Mouse (Mus musculus): Measurements from ENCODE around the gene Dlg2. TPM values are rescaled to one million over a fixed set of nuclear protein-coding genes. Genes with fewer than 3 reads are reported as not detected.
A peak's percentile ranks its signal among the peaks of the same experiment; 100 is the strongest.

The Dlg2 gene
- polyA plus RNA-seq, 1 experiment from 2014 or later = 28.3 TPM

- Histone ChIP-seq H3K27ac (ENCODE audit: low read depth, low read length) (no peak overlapping the region), H3K4me2 (ENCODE audit: low read length) (no peak overlapping the region), H3K4me1 (ENCODE audit: control insufficient read depth, insufficient read depth, low read depth, low read length) (no peaks in the 10 kb centered on the region), H3K4me3 (ENCODE audit: low read length) (no peak overlapping the region), H3K9me3 (ENCODE audit: control insufficient read depth, low read length) (no peaks in the 10 kb centered on the region), H3K36me3 (ENCODE audit: control insufficient read depth, insufficient read depth, low read length) (no peaks in the 10 kb centered on the region), H3K9ac (ENCODE audit: low read depth, low read length) (no peak overlapping the region), H3K27me3 (replicated peaks; ENCODE audit: control insufficient read depth, insufficient read depth, low read length) (no peaks in the 10 kb centered on the region)
- no peak for ATAC-seq
Measured at GRCm38 (mm10) chr7:91557582-91557981, 1081.1 kb downstream of the Dlg2 start.

DNA sequence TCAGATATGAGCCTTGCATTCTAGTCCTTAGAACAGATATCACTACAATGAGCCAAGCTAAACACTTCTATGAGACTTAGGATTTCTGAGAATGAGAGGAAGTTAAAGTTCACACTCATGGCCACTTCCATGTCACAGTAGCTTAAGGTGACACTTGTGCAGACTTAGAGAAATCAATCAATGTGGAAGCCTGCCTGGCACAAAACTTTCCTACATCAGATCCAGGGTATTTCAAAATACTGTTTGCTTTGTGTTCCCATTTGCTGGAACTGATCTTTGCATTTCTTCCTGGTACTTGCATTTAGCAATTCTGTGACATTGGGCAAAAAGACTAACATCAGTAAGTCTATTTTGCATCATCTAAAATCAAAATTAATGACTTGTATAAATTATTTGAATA, 1091.0 kb downstream of the Dlg2 start:
- H3K4me2 ChIP-seq (ENCODE audit: low read length) = no peak overlapping the region
- ATAC-seq = no peak
- no peak overlapping the region for H3K9ac ChIP-seq (ENCODE audit: low read depth, low read length)
- H3K9me3 ChIP-seq (ENCODE audit: control insufficient read depth, low read length) = no peaks in the 10 kb centered on the region
- H3K27me3 ChIP-seq (replicated peaks; ENCODE audit: control insufficient read depth, insufficient read depth, low read length) = no peaks in the 10 kb centered on the region
- H3K27ac ChIP-seq (ENCODE audit: low read depth, low read length) = no peak overlapping the region
- no peak overlapping the region for H3K4me3 ChIP-seq (ENCODE audit: low read length)
- H3K4me1 ChIP-seq (ENCODE audit: control insufficient read depth, insufficient read depth, low read depth, low read length) = no peaks in the 10 kb centered on the region
- no peaks in the 10 kb centered on the region for H3K36me3 ChIP-seq (ENCODE audit: control insufficient read depth, insufficient read depth, low read length)

DNA sequence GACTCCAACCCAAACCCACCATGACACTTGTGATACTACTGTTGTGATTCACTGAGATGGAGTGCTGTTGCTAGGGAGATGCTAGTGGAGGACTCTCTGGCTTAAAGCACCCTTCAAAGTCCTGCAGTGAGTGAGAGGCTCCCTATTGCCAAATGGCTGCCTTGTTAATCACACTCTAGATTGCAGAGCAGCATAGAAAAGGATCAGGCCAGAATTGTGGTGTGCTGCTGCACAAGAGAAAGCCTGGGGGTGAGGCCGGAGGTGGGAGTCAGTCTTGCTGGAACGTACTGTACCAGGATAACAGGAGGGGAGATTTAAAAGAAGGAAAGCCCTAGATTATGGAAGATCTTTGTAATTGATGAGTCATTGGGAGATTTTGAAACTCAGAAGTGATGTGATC, 1094.5 kb downstream of the Dlg2 start:
- WGBS = 84% methylated on average over 2 of the region's 2 CpGs
- Histone ChIP-seq H3K9me3 (ENCODE audit: control insufficient read depth, low read length) (no peaks in the 10 kb centered on the region), H3K4me3 (ENCODE audit: low read length) (no peak overlapping the region), H3K4me2 (ENCODE audit: low read length) (no peak overlapping the region), H3K27ac (ENCODE audit: low read depth, low read length) (no peak overlapping the region), H3K4me1 (ENCODE audit: control insufficient read depth, insufficient read depth, low read depth, low read length) (no peaks in the 10 kb centered on the region), H3K27me3 (replicated peaks; ENCODE audit: control insufficient read depth, insufficient read depth, low read length) (no peaks in the 10 kb centered on the region), H3K36me3 (ENCODE audit: control insufficient read depth, insufficient read depth, low read length) (no peaks in the 10 kb centered on the region), H3K9ac (ENCODE audit: low read depth, low read length) (no peak overlapping the region)
- no peak for ATAC-seq

DNA sequence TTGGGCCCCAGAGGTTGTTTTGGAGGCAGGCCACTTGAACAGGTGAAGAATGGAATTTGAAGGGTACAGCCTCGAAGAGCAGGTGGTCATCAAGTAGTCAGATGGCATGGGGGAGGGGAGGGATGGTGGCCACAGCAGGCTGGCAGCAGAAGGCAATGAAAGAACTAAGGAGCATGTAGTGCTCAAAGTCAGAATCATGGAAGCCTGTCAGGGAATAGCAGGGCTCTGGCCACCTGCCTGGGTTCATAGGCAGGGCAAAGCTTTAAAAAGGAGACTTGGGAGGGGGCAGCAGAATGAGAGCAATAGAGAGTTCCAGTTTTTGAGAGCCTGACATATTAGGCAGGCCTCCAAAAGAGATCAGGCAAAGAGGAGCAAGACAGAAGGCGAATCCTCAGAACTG, 1096.2 kb downstream of the Dlg2 start:
- Histone ChIP-seq H3K9ac (ENCODE audit: low read depth, low read length) (no peak overlapping the region), H3K36me3 (ENCODE audit: control insufficient read depth, insufficient read depth, low read length) (no peaks in the 10 kb centered on the region), H3K4me1 (ENCODE audit: control insufficient read depth, insufficient read depth, low read depth, low read length) (no peaks in the 10 kb centered on the region), H3K4me2 (ENCODE audit: low read length) (no peak overlapping the region), H3K9me3 (ENCODE audit: control insufficient read depth, low read length) (no peaks in the 10 kb centered on the region), H3K4me3 (ENCODE audit: low read length) (no peak overlapping the region), H3K27me3 (replicated peaks; ENCODE audit: control insufficient read depth, insufficient read depth, low read length) (no peaks in the 10 kb centered on the region), H3K27ac (ENCODE audit: low read depth, low read length) (no peak overlapping the region)
- whole genome bisulfite sequencing = 60% methylated on average over 2 of the region's 2 CpGs
- peak; percentile 89 for ATAC-seq

GRCm38 (mm10) chr7:91573321-91573720, 1096.8 kb downstream of the Dlg2 start:
- H3K9me3 ChIP-seq (ENCODE audit: control insufficient read depth, low read length) = no peaks in the 10 kb centered on the region
- H3K4me2 ChIP-seq (ENCODE audit: low read length) = no peak overlapping the region
- no peaks in the 10 kb centered on the region for H3K36me3 ChIP-seq (ENCODE audit: control insufficient read depth, insufficient read depth, low read length)
- H3K27ac ChIP-seq (ENCODE audit: low read depth, low read length) = no peak overlapping the region
- H3K9ac ChIP-seq (ENCODE audit: low read depth, low read length) = no peak overlapping the region
- no peaks in the 10 kb centered on the region for H3K27me3 ChIP-seq (replicated peaks; ENCODE audit: control insufficient read depth, insufficient read depth, low read length)
- H3K4me1 ChIP-seq (ENCODE audit: control insufficient read depth, insufficient read depth, low read depth, low read length) = no peaks in the 10 kb centered on the region
- H3K4me3 ChIP-seq (ENCODE audit: low read length) = no peak overlapping the region
- ATAC-seq = no peak

DNA sequence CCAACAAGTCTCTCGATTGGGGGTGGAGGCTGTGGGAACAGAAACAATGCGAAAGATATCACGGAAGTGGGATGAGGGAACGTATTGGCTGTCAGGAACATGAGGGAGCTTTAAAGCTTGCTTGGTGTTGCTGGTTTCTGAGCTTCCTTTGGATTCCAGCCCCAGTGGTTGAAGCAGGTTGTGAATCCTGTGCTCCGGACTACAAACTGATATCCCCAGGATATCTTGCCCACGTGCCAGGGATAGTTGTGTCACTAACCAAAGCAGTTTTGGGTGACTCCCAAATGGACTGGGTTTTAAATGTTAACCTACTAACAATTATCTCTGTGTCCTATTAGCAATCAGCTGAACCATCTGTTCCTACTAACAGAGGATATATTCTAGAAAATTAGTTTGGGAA, 1099.7 kb downstream of the Dlg2 start:
- Histone ChIP-seq H3K4me2 (ENCODE audit: low read length) (no peak overlapping the region), H3K36me3 (ENCODE audit: control insufficient read depth, insufficient read depth, low read length) (no peaks in the 10 kb centered on the region), H3K4me3 (ENCODE audit: low read length) (no peak overlapping the region), H3K27me3 (replicated peaks; ENCODE audit: control insufficient read depth, insufficient read depth, low read length) (no peaks in the 10 kb centered on the region), H3K27ac (ENCODE audit: low read depth, low read length) (no peak overlapping the region), H3K9ac (ENCODE audit: low read depth, low read length) (no peak overlapping the region), H3K9me3 (ENCODE audit: control insufficient read depth, low read length) (no peaks in the 10 kb centered on the region), H3K4me1 (ENCODE audit: control insufficient read depth, insufficient read depth, low read depth, low read length) (no peaks in the 10 kb centered on the region)
- WGBS = 86% methylated on average over 6 of the region's 6 CpGs
- ATAC-seq = no peak

DNA sequence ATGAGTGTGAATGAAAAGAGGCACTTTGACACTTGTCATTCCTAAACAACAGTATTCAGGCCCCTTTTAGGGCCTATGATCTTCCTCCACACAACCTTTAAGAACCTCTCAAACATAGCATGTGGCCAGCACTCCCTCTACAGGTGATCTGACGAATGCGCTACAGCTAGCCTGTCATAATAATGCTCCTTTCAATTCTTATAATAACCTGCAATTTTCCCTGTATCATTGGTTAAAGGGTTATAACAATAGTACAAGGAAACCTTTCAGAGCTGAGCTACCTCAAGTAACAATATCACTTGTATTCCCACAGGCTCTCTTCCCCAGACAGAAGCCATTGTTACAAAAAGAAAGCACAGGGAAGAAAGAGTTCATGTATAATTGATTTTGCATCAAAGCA, 1105.7 kb downstream of the Dlg2 start:
- Histone ChIP-seq H3K4me1 (ENCODE audit: control insufficient read depth, insufficient read depth, low read depth, low read length) (no peaks in the 10 kb centered on the region), H3K36me3 (ENCODE audit: control insufficient read depth, insufficient read depth, low read length) (no peaks in the 10 kb centered on the region), H3K27me3 (replicated peaks; ENCODE audit: control insufficient read depth, insufficient read depth, low read length) (no peaks in the 10 kb centered on the region), H3K9me3 (ENCODE audit: control insufficient read depth, low read length) (no peaks in the 10 kb centered on the region), H3K4me2 (ENCODE audit: low read length) (no peak overlapping the region), H3K27ac (ENCODE audit: low read depth, low read length) (no peak overlapping the region), H3K9ac (ENCODE audit: low read depth, low read length) (no peak overlapping the region), H3K4me3 (ENCODE audit: low read length) (no peak overlapping the region)
- no peak for ATAC-seq
- 63% methylated on average over 2 of the region's 2 CpGs for WGBS

- H3K9me3 ChIP-seq (ENCODE audit: control insufficient read depth, low read length) = no peaks in the 10 kb centered on the region
- no peak for ATAC-seq
- H3K4me2 ChIP-seq (ENCODE audit: low read length) = no peak overlapping the region
- no peak overlapping the region for H3K27ac ChIP-seq (ENCODE audit: low read depth, low read length)
- no peaks in the 10 kb centered on the region for H3K27me3 ChIP-seq (replicated peaks; ENCODE audit: control insufficient read depth, insufficient read depth, low read length)
- H3K9ac ChIP-seq (ENCODE audit: low read depth, low read length) = no peak overlapping the region
- WGBS = 33% methylated on average over 1 of the region's 1 CpGs
- H3K4me1 ChIP-seq (ENCODE audit: control insufficient read depth, insufficient read depth, low read depth, low read length) = no peaks in the 10 kb centered on the region
- H3K36me3 ChIP-seq (ENCODE audit: control insufficient read depth, insufficient read depth, low read length) = no peaks in the 10 kb centered on the region
- no peak overlapping the region for H3K4me3 ChIP-seq (ENCODE audit: low read length)
Measured at GRCm38 (mm10) chr7:91583566-91583965, 1107.1 kb downstream of the Dlg2 start.

- Histone ChIP-seq H3K9ac (ENCODE audit: low read depth, low read length) (no peak overlapping the region), H3K4me1 (ENCODE audit: control insufficient read depth, insufficient read depth, low read depth, low read length) (no peaks in the 10 kb centered on the region), H3K4me3 (ENCODE audit: low read length) (no peak overlapping the region), H3K27me3 (replicated peaks; ENCODE audit: control insufficient read depth, insufficient read depth, low read length) (no peaks in the 10 kb centered on the region), H3K27ac (ENCODE audit: low read depth, low read length) (no peak overlapping the region), H3K9me3 (ENCODE audit: control insufficient read depth, low read length) (no peaks in the 10 kb centered on the region), H3K36me3 (ENCODE audit: control insufficient read depth, insufficient read depth, low read length) (no peaks in the 10 kb centered on the region), H3K4me2 (ENCODE audit: low read length) (no peak overlapping the region)
- WGBS = 69% methylated on average over 5 of the region's 5 CpGs
- no peak for ATAC-seq
Measured at GRCm38 (mm10) chr7:91591261-91592170, 1115.0 kb downstream of the Dlg2 start.
